Mouse (Mus musculus): Measurements from ENCODE around the gene Kirrel.

Kirrel gene

GRCm38 (mm10) chr3:87167621-87168020 lies 6.9 kb downstream of the Kirrel start:
- no peak for DNase-seq (ENCODE audit: low read depth, low spot score)

- no peak for DNase-seq (ENCODE audit: low read depth, low spot score)
Observed at GRCm38 (mm10) chr3:87165291-87165881, 9.2 kb downstream of the Kirrel start.

- no peak for DNase-seq (ENCODE audit: low read depth, low spot score)
Observed at GRCm38 (mm10) chr3:87164099-87164815, 10.3 kb downstream of the Kirrel start.

GRCm38 (mm10) chr3:87163116-87163515 lies 11.4 kb downstream of the Kirrel start:
- DNase-seq (ENCODE audit: low read depth, low spot score) = no peak

- no peak for DNase-seq (ENCODE audit: low read depth, low spot score)
Observed at GRCm38 (mm10) chr3:87162380-87162779, 12.2 kb downstream of the Kirrel start.

- DNase-seq (ENCODE audit: low read depth, low spot score) = no peak
Observed at GRCm38 (mm10) chr3:87161601-87162000, 12.9 kb downstream of the Kirrel start.

- no peak for DNase-seq (ENCODE audit: low read depth, low spot score)
Observed at GRCm38 (mm10) chr3:87160819-87161509, 13.6 kb downstream of the Kirrel start.

- no peak for DNase-seq (ENCODE audit: low read depth, low spot score)
Observed at GRCm38 (mm10) chr3:87159190-87159589, 15.4 kb downstream of the Kirrel start.

- no peak for DNase-seq (ENCODE audit: low read depth, low spot score)
Observed at GRCm38 (mm10) chr3:87157767-87158291, 16.7 kb downstream of the Kirrel start.

- DNase-seq (ENCODE audit: low read depth, low spot score) = no peak
Observed at GRCm38 (mm10) chr3:87157297-87157696, 17.2 kb downstream of the Kirrel start.

GRCm38 (mm10) chr3:87154398-87155287 lies 19.9 kb downstream of the Kirrel start:
- DNase-seq (ENCODE audit: low read depth, low spot score) = peak; percentile 55

- DNase-seq (ENCODE audit: low read depth, low spot score) = no peak
Observed at GRCm38 (mm10) chr3:87153038-87153437, 21.5 kb downstream of the Kirrel start.

- no peak for DNase-seq (ENCODE audit: low read depth, low spot score)
Observed at GRCm38 (mm10) chr3:87152111-87152738, 22.3 kb downstream of the Kirrel start.

GRCm38 (mm10) chr3:87151294-87151826 lies 23.2 kb downstream of the Kirrel start:
- DNase-seq (ENCODE audit: low read depth, low spot score) = no peak

- no peak for DNase-seq (ENCODE audit: low read depth, low spot score)
Observed at GRCm38 (mm10) chr3:87150689-87151244, 23.8 kb downstream of the Kirrel start.

GRCm38 (mm10) chr3:87150056-87150688 lies 24.4 kb downstream of the Kirrel start:
- no peak for DNase-seq (ENCODE audit: low read depth, low spot score)

- DNase-seq (ENCODE audit: low read depth, low spot score) = no peak
Observed at GRCm38 (mm10) chr3:87149425-87149824, 25.1 kb downstream of the Kirrel start.

- DNase-seq (ENCODE audit: low read depth, low spot score) = no peak
Observed at GRCm38 (mm10) chr3:87144476-87145240, 29.9 kb downstream of the Kirrel start.

- DNase-seq (ENCODE audit: low read depth, low spot score) = no peak
Observed at GRCm38 (mm10) chr3:87140284-87140683, 34.3 kb downstream of the Kirrel start.
